Mouse (Mus musculus) stomach, embryonic 16.5 days (tissue): Measurements from ENCODE around the gene Ercc4. TPM values are rescaled to one million over a fixed set of nuclear protein-coding genes. Genes with fewer than 3 reads are reported as not detected.

Experiments
- ATAC-seq: fragments of 200-750 bp; cut with Nextera tagmentation; 2 replicates; pipeline ENCODE4 v1.8.0; 2017; ENCODE audit warnings: moderate number of reproducible peaks, moderate TSS enrichment; ENCODE audit not compliant: insufficient read depth, low FRiP score
- H3K27ac ChIP-seq: fragments of 300-500 bp; sonication (generic); 2 replicates; pipeline ENCODE4 v1.5.1; 2014; ENCODE audit warnings: low read length
- H3K27me3 ChIP-seq: fragments of 300-500 bp; sonication (generic); 2 replicates; pipeline ENCODE4 v1.6.1; 2014; ENCODE audit warnings: low read length, control low read depth, mixed read lengths; ENCODE audit not compliant: control insufficient read depth, insufficient read depth
- H3K36me3 ChIP-seq: fragments of 300-500 bp; sonication (generic); 2 replicates; pipeline ENCODE4 v1.6.1; 2014; ENCODE audit warnings: low read length; ENCODE audit not compliant: control insufficient read depth, insufficient read depth
- H3K4me1 ChIP-seq: fragments of 300-500 bp; sonication (generic); 2 replicates; pipeline ENCODE4 v1.6.1; 2014; ENCODE audit warnings: low read length, control low read depth, mixed read lengths; ENCODE audit not compliant: control insufficient read depth, insufficient read depth
- H3K4me2 ChIP-seq: fragments of 300-500 bp; sonication (generic); 2 replicates; pipeline ENCODE4 v1.6.1; 2014; ENCODE audit warnings: low read depth, low read length, mixed read lengths
- H3K4me3 ChIP-seq: fragments of 300-500 bp; sonication (generic); replicated peaks from 2 replicates; pipeline ENCODE4 v1.5.1; 2014; ENCODE audit warnings: mild to moderate bottlenecking, low read length
- H3K9ac ChIP-seq: fragments of 300-500 bp; sonication (generic); 2 replicates; pipeline ENCODE4 v1.6.1; 2014; ENCODE audit warnings: low read length
- H3K9me3 ChIP-seq: fragments of 300-500 bp; sonication (generic); replicated peaks from 2 replicates; pipeline ENCODE4 v1.6.1; 2016; ENCODE audit warnings: low read length, control low read depth; ENCODE audit not compliant: control insufficient read depth
- WGBS: fragments of 180-500 bp; shearing (Covaris S2); extraction: QIAGEN DNeasy Blood & Tissue Kit; methylation state at CpG from one replicate; pipeline ENCODE4 v1.1.7; 2014; 5-methylcytosine and 5-hydroxymethylcytosine counted together
- polyA plus RNA-seq: library from polyadenylated mRNA; unstranded; fragments of >200 nt; fragmentation: Nextera tagmentation; extraction: Ambion mirVana; gene quantifications from 2 replicates; pipeline ENCODE4 v1.2.1, GENCODE M21; 2015

Ercc4 gene
- polyA plus RNA-seq, 1 experiment from 2014 or later = 12.2 TPM

GRCm38 (mm10) chr16:13199204-13199603 is 89.7 kb downstream of the Ercc4 start:
- Histone ChIP-seq H3K4me1 (peaks cover 10% of the 10 kb centered on the region; the same call in 1 of the 2 replicates), H3K27ac (no peak overlapping the region), H3K4me3 (no peak overlapping the region), H3K9me3 (no peaks in the 10 kb centered on the region), H3K27me3 (no peaks in the 10 kb centered on the region), H3K4me2 (no peak overlapping the region), H3K36me3 (no peaks in the 10 kb centered on the region), H3K9ac (no peak overlapping the region)
- 35% methylated on average over 2 of the region's 2 CpGs for WGBS
- ATAC-seq = no peak

Other genes with a start within 250 kb of the Ercc4 start
- 17.1 and 19.3 TPM in 2 replicates for gene Mrtfb, start 146.8 kb downstream of the Ercc4 start, polyA plus RNA-seq